Mouse (Mus musculus) erythroid progenitor cell, adult 5-6 weeks (primary cell): ENCODE measurements around the gene Glp1r. TPM values are rescaled to one million over a fixed set of nuclear protein-coding genes. Genes with fewer than 3 reads are reported as not detected.

Experiments used
- ATAC-seq: replicated peaks from 2 replicates; pipeline ENCODE4 v1.8.0; 2016; ENCODE audit warnings: moderate number of reproducible peaks, mild to moderate bottlenecking, moderate TSS enrichment, inconsistent platforms; ENCODE audit not compliant: poor library complexity, low FRiP score, severe bottlenecking
- total RNA-seq, 2 experiments: library from RNA; stranded (forward) in 1 of 2; stranded (reverse) in 1 of 2; fragments of 150-400 nt in 1 of 2; fragments of 186-747, 209-891 nt in 1 of 2; gene quantifications; 2 replicates each; pipeline versions ENCODE4 v1.2.3 to v1.2.4; 2015 to 2017; ENCODE audit warnings: low replicate concordance in 2 of 2

Glp1r gene
- total RNA-seq, 2 experiments from 2014 or later, result not detected

- no peak for ATAC-seq
Measured at GRCm38 (mm10) chr17:30990254-30990653, 88.6 kb downstream of the Glp1r start.

Other genes with a start within 250 kb of the Glp1r start
- not detected in 2 replicates for gene Umodl1, start 52.8 kb downstream of the Glp1r start, total RNA-seq (2015; ENCODE audit: low replicate concordance)
- gene Umodl1, start 52.8 kb downstream of the Glp1r start, total RNA-seq (2017; ENCODE audit: low replicate concordance), result not detected in 2 replicates
- gene Abcg1, start 155.9 kb downstream of the Glp1r start, total RNA-seq (2015; ENCODE audit: low replicate concordance), result 6.5 and 6.7 TPM in 2 replicates
- 3.6 and 9.9 TPM in 2 replicates for gene Abcg1, start 155.9 kb downstream of the Glp1r start, total RNA-seq (2017; ENCODE audit: low replicate concordance)
- gene Tff3, start 227.8 kb downstream of the Glp1r start, total RNA-seq (2015; ENCODE audit: low replicate concordance), result not detected in 2 replicates
- gene Tff3, start 227.8 kb downstream of the Glp1r start, total RNA-seq (2017; ENCODE audit: low replicate concordance), result not detected in 2 replicates
- not detected in 2 replicates for gene Tff2, start 242.5 kb downstream of the Glp1r start, total RNA-seq (2015; ENCODE audit: low replicate concordance)
- gene Tff2, start 242.5 kb downstream of the Glp1r start, total RNA-seq (2017; ENCODE audit: low replicate concordance), result not detected in 2 replicates